Mouse (Mus musculus) G1E (cell line): ENCODE measurements around the gene Sfn.

Experiments
- CTCF ChIP-seq: IDR thresholded peaks from 2 replicates; pipeline ENCODE4 v1.5.1; 2012; ENCODE audit warnings: low read depth, low read length, inconsistent platforms, mixed read lengths
- GATA1 ChIP-seq: IDR thresholded peaks from 2 replicates; pipeline ENCODE4 v1.6.1; 2012; ENCODE audit warnings: borderline replicate concordance, low read length, inconsistent platforms, mixed read lengths
- GATA2 ChIP-seq: IDR thresholded peaks from 2 replicates; pipeline ENCODE4 v1.6.1; 2012; ENCODE audit warnings: low read depth, low read length, inconsistent platforms, borderline replicate concordance
- POLR2AphosphoS5 ChIP-seq: IDR thresholded peaks from 2 replicates; pipeline ENCODE4 v1.6.1; 2012; ENCODE audit warnings: low read depth, low read length, inconsistent platforms; ENCODE audit not compliant: insufficient replicate concordance
- TAL1 ChIP-seq: conservative IDR thresholded peaks from 2 replicates; pipeline ENCODE4 v1.6.1; 2012; ENCODE audit warnings: low read depth, low read length, inconsistent platforms, mixed read lengths

GRCm38 (mm10) chr4:133620668-133621067, 18.7 kb upstream of the Sfn start:
- no peak for TF ChIP-seq CTCF
- TF ChIP-seq GATA1 = no peak
- TF ChIP-seq POLR2AphosphoS5 = no peak
- no peak for TF ChIP-seq TAL1
- TF ChIP-seq GATA2 = no peak
